Mouse (Mus musculus) C2C12 (cell line): ENCODE measurements around the gene Iqsec1.

Source experiments
- CEBPB ChIP-seq: IDR thresholded peaks from one replicate; pipeline ENCODE4 v1.6.1; 2011; ENCODE audit warnings: low read depth, mild to moderate bottlenecking, control low read depth, moderate library complexity
- CTCF ChIP-seq: IDR thresholded peaks from one replicate; pipeline ENCODE4 v1.5.1; 2011; ENCODE audit not compliant: control insufficient read depth, insufficient read depth, insufficient read length
- FOSL1 ChIP-seq: IDR thresholded peaks from one replicate; pipeline ENCODE4 v1.8.0; 2011; ENCODE audit warnings: mild to moderate bottlenecking, low read length; ENCODE audit not compliant: poor library complexity, insufficient read depth, severe bottlenecking
- MAX ChIP-seq: IDR thresholded peaks from one replicate; pipeline ENCODE4 v1.6.1; 2011; ENCODE audit warnings: mild to moderate bottlenecking, control low read depth
- MYOD1 ChIP-seq: IDR thresholded peaks from one replicate; pipeline ENCODE4 v1.6.1; 2011; ENCODE audit warnings: low read depth; ENCODE audit not compliant: control insufficient read depth, insufficient read length
- MYOG ChIP-seq: IDR thresholded peaks from one replicate; pipeline ENCODE4 v1.6.1; 2011; ENCODE audit not compliant: control insufficient read depth, insufficient read length; ENCODE audit errors: extremely low read depth
- USF1 ChIP-seq: IDR thresholded peaks from one replicate; pipeline ENCODE4 v1.6.1; 2011; ENCODE audit warnings: low read depth, mild to moderate bottlenecking, control low read depth, moderate library complexity

DNA sequence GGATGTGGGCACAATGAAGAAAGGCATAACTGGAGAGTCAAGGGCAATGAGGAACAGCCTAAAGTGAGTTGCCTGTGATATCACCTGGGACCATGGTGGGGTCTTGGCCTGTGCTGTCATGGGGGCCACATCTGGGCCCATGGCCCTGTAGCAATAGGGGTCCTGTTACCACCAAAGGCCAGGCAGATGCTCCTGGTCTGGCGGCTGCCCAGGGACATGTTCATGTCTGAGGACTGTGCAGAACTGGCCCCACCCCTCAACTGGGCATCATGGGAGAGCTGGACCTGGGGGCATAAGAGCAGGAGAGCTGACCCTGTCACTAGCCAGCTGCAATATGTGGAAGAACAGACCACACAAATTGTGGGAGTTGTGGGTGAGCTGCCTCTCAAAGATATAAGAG is 130.6 kb downstream of the Iqsec1 start:
- TF ChIP-seq CTCF (no peak), MAX (no peak), USF1 (no peak), MYOD1 (no peak), MYOG (no peak), CEBPB (no peak), FOSL1 (no peak)
